Comparison of ENCODE assay signal across 18 mouse cellular contexts in the genomic region with DNA sequence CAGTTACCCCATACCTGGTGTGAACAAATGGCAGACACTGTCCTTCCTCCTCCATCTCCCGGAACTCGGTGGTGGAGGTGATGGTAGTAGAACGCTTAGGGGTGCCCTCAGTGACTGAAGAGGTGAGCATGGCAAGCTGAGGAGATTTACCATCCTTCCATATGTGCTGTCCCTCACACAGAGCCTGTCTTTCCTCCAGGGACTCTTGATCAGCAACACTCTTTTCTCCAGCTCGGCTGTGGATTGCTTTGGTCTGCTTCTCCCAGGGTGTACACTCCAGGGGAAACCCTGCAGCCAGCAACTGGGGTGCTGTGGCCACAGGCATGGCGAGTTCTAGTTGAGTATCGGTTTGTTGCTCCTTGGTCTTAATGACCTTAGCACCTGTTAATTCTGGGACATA.
DNase-seq lines count a peak whose midpoint lies in the region; ATAC-seq and TF ChIP-seq lines count a peak whose summit lies in the region.
"Had no signal": no experiment of that assay in that cellular context is flagged by ENCODE, and none has a peak within 500 bp of the region (broad histone marks: within the 10 kb centered on the region; RNA-seq: fewer than 3 reads in every experiment).

No protein-coding gene starts in this region.

- no peak for ATAC-seq in stomach, embryonic 16.5 days (ENCODE audit: insufficient read depth, low FRiP score)
- no peak for ATAC-seq in stomach, postnatal 0 days (ENCODE audit: low FRiP score, low TSS enrichment)
- no peak for ATAC-seq in embryonic facial prominence, embryonic 14.5 days (ENCODE audit: low read depth)
- ATAC-seq in cerebellum, adult (ENCODE audit: insufficient number of reproducible peaks, low FRiP score, low TSS enrichment): no peak
- ATAC-seq: lung, postnatal 0 days; Patski had no signal

- no peak overlapping the region for H3K9ac ChIP-seq in stomach, embryonic 16.5 days (ENCODE audit: low read length)
- no peak overlapping the region for H3K9ac ChIP-seq in stomach, postnatal 0 days (ENCODE audit: low read length)
- no peak overlapping the region for H3K9ac ChIP-seq in embryonic facial prominence, embryonic 14.5 days (ENCODE audit: low read depth, low read length)
- H3K9ac ChIP-seq: liver, embryonic 15.5 days had no signal

- H3K27ac ChIP-seq in gastrocnemius, adult 2 months: peak overlapping the region; percentile 48; the same call in 1 of the 2 replicates
- H3K27ac ChIP-seq in stomach, embryonic 16.5 days (ENCODE audit: low read length): peak overlapping the region; percentile 38; the same call in 1 of the 2 replicates
- no peak overlapping the region for H3K27ac ChIP-seq in stomach, postnatal 0 days (replicated peaks)
- H3K27ac ChIP-seq in embryonic facial prominence, embryonic 14.5 days (replicated peaks; ENCODE audit: low read depth, low read length): peak overlapping the region; percentile 66
- H3K27ac ChIP-seq: heart, adult 2 months; layer of hippocampus, adult 2 months; liver, embryonic 15.5 days had no signal

- H3K36me3 ChIP-seq in stomach, embryonic 16.5 days (ENCODE audit: control insufficient read depth, insufficient read depth, low read length): no peaks in the 10 kb centered on the region
- no peaks in the 10 kb centered on the region for H3K36me3 ChIP-seq in stomach, postnatal 0 days (ENCODE audit: control insufficient read depth, insufficient read depth, low read length)
- no peaks in the 10 kb centered on the region for H3K36me3 ChIP-seq in embryonic facial prominence, embryonic 14.5 days (ENCODE audit: control insufficient read depth, insufficient read depth, low read length)
- H3K36me3 ChIP-seq: liver, embryonic 15.5 days had no signal

- no peaks in the 10 kb centered on the region for H3K27me3 ChIP-seq in stomach, embryonic 16.5 days (ENCODE audit: control insufficient read depth, insufficient read depth, low read length)
- no peaks in the 10 kb centered on the region for H3K27me3 ChIP-seq in stomach, postnatal 0 days (ENCODE audit: control insufficient read depth, insufficient read depth, low read length)
- no peaks in the 10 kb centered on the region for H3K27me3 ChIP-seq in embryonic facial prominence, embryonic 14.5 days (replicated peaks; ENCODE audit: control insufficient read depth, insufficient read depth, low read length)
- H3K27me3 ChIP-seq: liver, embryonic 15.5 days; Patski had no signal

- 84% methylated on average over 6 of the region's 6 CpGs for WGBS in stomach, embryonic 16.5 days
- 96% methylated on average over 6 of the region's 6 CpGs for WGBS in stomach, postnatal 0 days
- WGBS in embryonic facial prominence, embryonic 14.5 days: 94% methylated on average over 6 of the region's 6 CpGs

- H3K4me3 ChIP-seq in gastrocnemius, adult 2 months: no peak overlapping the region
- no peak overlapping the region for H3K4me3 ChIP-seq in stomach, embryonic 16.5 days (replicated peaks; ENCODE audit: low read length)
- no peak overlapping the region for H3K4me3 ChIP-seq in stomach, postnatal 0 days (ENCODE audit: low read depth, low read length)
- no peak overlapping the region for H3K4me3 ChIP-seq in embryonic facial prominence, embryonic 14.5 days (ENCODE audit: low read depth, low read length)
- H3K4me3 ChIP-seq: heart, adult 2 months; layer of hippocampus, adult 2 months; liver, embryonic 15.5 days had no signal

- no peak for DNase-seq in gastrocnemius, adult 2 months
- no peak for DNase-seq in gastrocnemius, adult 8-10 months (ENCODE audit: low spot score in 2 of 2)
- DNase-seq in stomach, postnatal 0 days (ENCODE audit: low spot score): no peak
- DNase-seq in embryonic facial prominence, embryonic 14.5 days (ENCODE audit: low spot score): no peak
- no peak for DNase-seq in cerebellum, postnatal 25 days
- DNase-seq: adrenal gland, postnatal 25 days; cerebellum, adult 2 months; gastrocnemius, postnatal 10 days; heart, postnatal 4 days; kidney, adult 18-20 months; kidney, postnatal 10 days had no signal

- no peak for TF ChIP-seq EP300 in stomach, postnatal 0 days (optimal IDR thresholded peaks at IDR 0.05)

- no peak for TF ChIP-seq CTCF in gastrocnemius, adult 2 months (IDR thresholded peaks at IDR 0.05)
- TF ChIP-seq CTCF in stomach, postnatal 0 days (IDR thresholded peaks at IDR 0.05; ENCODE audit: low read depth): no peak

- intact Hi-C loops in gastrocnemius, adult 2 months (cut with DNase I): no loop called here

- H3K9me3 ChIP-seq in stomach, embryonic 16.5 days (replicated peaks; ENCODE audit: control insufficient read depth, low read length): no peaks in the 10 kb centered on the region
- H3K9me3 ChIP-seq in stomach, postnatal 0 days (ENCODE audit: control insufficient read depth, low read length): no peaks in the 10 kb centered on the region
- H3K9me3 ChIP-seq in embryonic facial prominence, embryonic 14.5 days (ENCODE audit: control insufficient read depth, low read length): no peaks in the 10 kb centered on the region
- H3K9me3 ChIP-seq: liver, embryonic 15.5 days had no signal

- no peak overlapping the region for H3K4me2 ChIP-seq in stomach, embryonic 16.5 days (ENCODE audit: low read depth, low read length)
- H3K4me2 ChIP-seq in stomach, postnatal 0 days (replicated peaks; ENCODE audit: low read depth): no peak overlapping the region
- no peak overlapping the region for H3K4me2 ChIP-seq in embryonic facial prominence, embryonic 14.5 days (ENCODE audit: low read depth, low read length)
- H3K4me2 ChIP-seq: liver, embryonic 15.5 days had no signal

- H3K4me1 ChIP-seq in stomach, embryonic 16.5 days (ENCODE audit: control insufficient read depth, insufficient read depth, low read length): peaks cover 18% of the 10 kb centered on the region
- H3K4me1 ChIP-seq in stomach, postnatal 0 days (replicated peaks; ENCODE audit: control insufficient read depth, insufficient read depth): no peaks in the 10 kb centered on the region
- H3K4me1 ChIP-seq in embryonic facial prominence, embryonic 14.5 days (ENCODE audit: control insufficient read depth, insufficient read depth, low read length): peaks cover 21% of the 10 kb centered on the region
